Mouse (Mus musculus): ENCODE results near the gene Maml3. TPM values are rescaled to one million over a fixed set of nuclear protein-coding genes. Genes with fewer than 3 reads are reported as not detected.

Gene Maml3
- polyA plus RNA-seq, 1 experiment: 2.2 TPM

GRCm38 (mm10) chr3:52035404-52035803, 69.5 kb downstream of the Maml3 start:
- TF ChIP-seq POLR2A (IDR thresholded peaks at IDR 0.05; ENCODE audit: borderline replicate concordance, low read depth, low read length): no peak
- TF ChIP-seq CTCF (IDR thresholded peaks at IDR 0.05; ENCODE audit: low read depth, low read length): no peak
- Histone ChIP-seq H3K4me1 (ENCODE audit: control insufficient read depth, insufficient read depth, low read length) (peaks cover 12% of the 10 kb centered on the region), H3K27ac (ENCODE audit: insufficient read depth, low read depth, low read length) (no peak overlapping the region), H3K4me3 (ENCODE audit: insufficient read depth, low read length) (no peak overlapping the region)

GRCm38 (mm10) chr3:52033857-52034588, 70.9 kb downstream of the Maml3 start:
- H3K4me1 ChIP-seq (ENCODE audit: control insufficient read depth, insufficient read depth, low read length): peaks cover 12% of the 10 kb centered on the region
- TF ChIP-seq POLR2A (IDR thresholded peaks at IDR 0.05; ENCODE audit: borderline replicate concordance, low read depth, low read length): no peak
- no peak for TF ChIP-seq CTCF (IDR thresholded peaks at IDR 0.05; ENCODE audit: low read depth, low read length)
- H3K4me3 ChIP-seq (ENCODE audit: insufficient read depth, low read length): no peak overlapping the region
- no peak overlapping the region for H3K27ac ChIP-seq (ENCODE audit: insufficient read depth, low read depth, low read length)

DNA sequence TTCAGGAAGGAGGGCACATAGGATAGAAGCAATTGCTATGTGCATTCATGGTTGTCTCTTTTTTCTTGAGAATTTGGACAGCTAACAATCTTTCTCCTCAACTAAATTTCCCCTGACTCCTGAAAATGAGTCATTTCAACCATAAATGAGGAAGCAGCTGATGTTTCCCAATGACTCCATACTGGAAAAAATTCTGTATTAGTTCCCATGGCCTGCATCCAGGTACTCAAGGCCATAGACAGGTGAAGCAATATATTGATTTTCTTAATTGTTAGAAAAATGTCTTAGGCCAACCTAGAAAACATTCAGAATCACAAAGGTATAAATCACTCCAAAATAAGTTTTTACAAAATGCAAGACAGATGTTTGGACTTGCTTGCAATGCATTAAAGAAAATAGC, 73.5 kb downstream of the Maml3 start:
- Histone ChIP-seq H3K4me1 (ENCODE audit: control insufficient read depth, insufficient read depth, low read length) (peaks cover 12% of the 10 kb centered on the region), H3K4me3 (ENCODE audit: insufficient read depth, low read length) (no peak overlapping the region), H3K27ac (ENCODE audit: insufficient read depth, low read depth, low read length) (no peak overlapping the region)
- TF ChIP-seq CTCF (IDR thresholded peaks at IDR 0.05; ENCODE audit: low read depth, low read length): no peak

DNA sequence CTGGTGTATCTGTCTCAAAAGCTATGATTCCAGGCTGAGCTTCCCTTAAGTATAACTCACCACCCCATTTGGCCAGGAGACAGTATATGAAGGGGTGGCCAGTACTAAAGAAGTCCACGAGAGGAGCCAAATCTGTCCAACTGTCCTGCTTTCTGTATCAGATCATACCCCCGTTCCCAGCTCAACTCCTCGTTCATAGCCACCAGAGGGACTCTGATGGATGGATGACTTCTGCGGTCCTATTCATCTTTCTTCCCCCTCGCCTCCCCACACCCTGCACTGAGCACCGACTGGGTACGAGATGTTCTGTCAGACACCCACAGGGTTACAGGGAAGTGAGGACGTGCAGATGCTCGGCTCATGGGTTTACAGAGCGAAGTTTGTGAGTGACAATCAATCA, 74.8 kb downstream of the Maml3 start:
- Histone ChIP-seq H3K4me3 (ENCODE audit: insufficient read depth, low read length) (no peak overlapping the region), H3K27ac (ENCODE audit: insufficient read depth, low read depth, low read length) (no peak overlapping the region), H3K4me1 (ENCODE audit: control insufficient read depth, insufficient read depth, low read length) (peaks cover 9% of the 10 kb centered on the region)
- no peak for TF ChIP-seq POLR2A (IDR thresholded peaks at IDR 0.05; ENCODE audit: borderline replicate concordance, low read depth, low read length)
- TF ChIP-seq CTCF (IDR thresholded peaks at IDR 0.05; ENCODE audit: low read depth, low read length): no peak

DNA sequence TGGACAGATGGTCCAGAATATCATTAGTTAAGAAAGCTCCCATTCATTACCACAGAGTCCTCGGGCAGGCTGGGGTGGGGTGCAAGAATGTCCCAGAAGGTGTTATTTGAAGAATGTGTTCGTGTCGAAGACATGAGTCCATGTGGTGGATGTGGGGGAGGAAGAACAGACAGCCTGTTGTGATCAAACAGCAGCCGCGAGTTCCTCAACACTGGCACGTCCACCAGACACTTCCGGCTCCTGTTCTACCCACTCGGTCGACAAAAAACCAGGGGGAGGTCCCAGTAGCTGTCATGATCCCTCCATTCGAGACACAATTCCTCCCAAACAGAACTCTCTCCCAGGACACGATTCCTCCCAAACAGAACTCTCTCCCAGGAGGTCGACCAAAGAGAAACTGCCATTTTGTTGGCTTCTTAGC, 75.2 kb downstream of the Maml3 start:
- TF ChIP-seq CTCF (IDR thresholded peaks at IDR 0.05; ENCODE audit: low read depth, low read length): no peak
- TF ChIP-seq POLR2A (IDR thresholded peaks at IDR 0.05; ENCODE audit: borderline replicate concordance, low read depth, low read length): no peak
- Histone ChIP-seq H3K27ac (ENCODE audit: insufficient read depth, low read depth, low read length) (no peak overlapping the region), H3K4me1 (ENCODE audit: control insufficient read depth, insufficient read depth, low read length) (peaks cover 9% of the 10 kb centered on the region), H3K4me3 (ENCODE audit: insufficient read depth, low read length) (no peak overlapping the region)

- TF ChIP-seq CTCF (IDR thresholded peaks at IDR 0.05; ENCODE audit: low read depth, low read length): no peak
- no peak for TF ChIP-seq POLR2A (IDR thresholded peaks at IDR 0.05; ENCODE audit: borderline replicate concordance, low read depth, low read length)
- H3K4me1 ChIP-seq (ENCODE audit: control insufficient read depth, insufficient read depth, low read length): peaks cover 9% of the 10 kb centered on the region
- H3K27ac ChIP-seq (ENCODE audit: insufficient read depth, low read depth, low read length): no peak overlapping the region
- H3K4me3 ChIP-seq (ENCODE audit: insufficient read depth, low read length): no peak overlapping the region
Observed at GRCm38 (mm10) chr3:52027972-52028371, 76.9 kb downstream of the Maml3 start.

DNA sequence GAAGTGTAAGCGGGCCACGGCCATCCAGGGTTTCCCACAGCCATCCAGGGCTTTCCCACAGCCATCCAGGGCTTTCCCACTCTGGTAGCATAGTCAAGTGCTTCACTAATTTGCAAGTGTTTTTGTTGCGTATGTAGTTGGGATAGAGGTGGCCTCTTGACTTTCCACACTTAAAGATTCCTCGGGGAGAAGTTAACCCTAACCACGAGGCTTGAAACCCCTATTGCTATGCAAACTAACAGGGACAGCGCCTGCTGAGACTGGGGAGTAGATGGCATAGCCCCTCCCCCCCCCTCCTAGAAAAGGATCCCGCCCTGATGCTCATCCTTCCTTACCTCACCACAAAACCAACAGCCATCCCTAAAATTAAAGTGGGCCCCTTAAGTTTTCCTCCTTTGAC, 82.4 kb downstream of the Maml3 start:
- TF ChIP-seq CTCF (IDR thresholded peaks at IDR 0.05; ENCODE audit: low read depth, low read length) (no peak), POLR2A (IDR thresholded peaks at IDR 0.05; ENCODE audit: borderline replicate concordance, low read depth, low read length) (no peak)
- Histone ChIP-seq H3K27ac (ENCODE audit: insufficient read depth, low read depth, low read length) (no peak overlapping the region), H3K4me1 (ENCODE audit: control insufficient read depth, insufficient read depth, low read length) (peaks cover 13% of the 10 kb centered on the region), H3K4me3 (ENCODE audit: insufficient read depth, low read length) (no peak overlapping the region)

DNA sequence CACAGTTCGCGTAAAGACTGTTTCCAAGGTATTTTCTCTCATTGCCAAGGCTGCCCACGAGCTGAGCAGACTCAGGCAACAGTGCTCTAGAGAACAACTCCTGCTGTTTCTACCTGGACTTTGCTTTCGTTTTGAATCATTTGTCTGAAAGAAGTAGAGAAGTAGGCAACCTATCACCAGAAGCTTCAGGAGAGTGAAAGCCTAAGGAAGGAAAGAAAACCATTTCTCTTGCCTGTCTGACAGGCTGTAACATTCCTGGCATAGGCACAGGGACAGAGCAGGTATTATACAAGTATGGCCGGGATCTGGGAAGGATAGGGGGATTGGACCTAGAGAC, 86.8 kb downstream of the Maml3 start:
- Histone ChIP-seq H3K4me3 (ENCODE audit: insufficient read depth, low read length) (no peak overlapping the region), H3K27ac (ENCODE audit: insufficient read depth, low read depth, low read length) (no peak overlapping the region), H3K4me1 (ENCODE audit: control insufficient read depth, insufficient read depth, low read length) (peaks cover 18% of the 10 kb centered on the region)
- no peak for TF ChIP-seq CTCF (IDR thresholded peaks at IDR 0.05; ENCODE audit: low read depth, low read length)
- no peak for TF ChIP-seq POLR2A (IDR thresholded peaks at IDR 0.05; ENCODE audit: borderline replicate concordance, low read depth, low read length)

- Histone ChIP-seq H3K27ac (ENCODE audit: insufficient read depth, low read depth, low read length) (no peak overlapping the region), H3K4me3 (ENCODE audit: insufficient read depth, low read length) (no peak overlapping the region), H3K4me1 (ENCODE audit: control insufficient read depth, insufficient read depth, low read length) (peaks cover 18% of the 10 kb centered on the region)
- TF ChIP-seq CTCF (IDR thresholded peaks at IDR 0.05; ENCODE audit: low read depth, low read length) (no peak), POLR2A (IDR thresholded peaks at IDR 0.05; ENCODE audit: borderline replicate concordance, low read depth, low read length) (no peak)
Observed at GRCm38 (mm10) chr3:52017439-52018102, 87.3 kb downstream of the Maml3 start.

DNA sequence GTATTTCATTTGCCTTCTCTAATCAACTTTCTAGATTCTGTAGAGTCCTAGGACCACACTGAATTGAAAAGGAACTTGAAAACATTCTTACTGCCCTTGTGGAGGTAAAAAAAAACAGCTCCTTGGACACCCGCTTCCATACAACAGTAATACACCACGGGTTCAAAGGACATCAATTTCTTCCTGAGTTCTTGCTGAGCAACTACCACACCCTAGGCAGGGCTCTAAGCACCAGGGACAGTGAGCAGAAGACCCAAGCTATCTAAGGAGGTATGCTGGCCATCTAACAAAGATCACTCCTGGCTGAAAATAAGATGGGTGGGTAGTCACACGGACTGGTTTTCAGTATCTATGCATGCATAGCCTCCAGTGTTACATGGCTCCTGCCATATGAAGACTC, 88.7 kb downstream of the Maml3 start:
- H3K27ac ChIP-seq (ENCODE audit: insufficient read depth, low read depth, low read length): no peak overlapping the region
- no peak overlapping the region for H3K4me3 ChIP-seq (ENCODE audit: insufficient read depth, low read length)
- TF ChIP-seq POLR2A (IDR thresholded peaks at IDR 0.05; ENCODE audit: borderline replicate concordance, low read depth, low read length): no peak
- TF ChIP-seq CTCF (IDR thresholded peaks at IDR 0.05; ENCODE audit: low read depth, low read length): no peak

More for the DNA sequence above, 88.7 kb downstream of the Maml3 start:
- peaks cover 22% of the 10 kb centered on the region for H3K4me1 ChIP-seq (ENCODE audit: control insufficient read depth, insufficient read depth, low read length)
